Mouse (Mus musculus): Measurements from ENCODE around the gene Efnb3. TPM values are rescaled to one million over a fixed set of nuclear protein-coding genes. Genes with fewer than 3 reads are reported as not detected.

Gene Efnb3
- total RNA-seq (2023): 0.46 TPM

DNA sequence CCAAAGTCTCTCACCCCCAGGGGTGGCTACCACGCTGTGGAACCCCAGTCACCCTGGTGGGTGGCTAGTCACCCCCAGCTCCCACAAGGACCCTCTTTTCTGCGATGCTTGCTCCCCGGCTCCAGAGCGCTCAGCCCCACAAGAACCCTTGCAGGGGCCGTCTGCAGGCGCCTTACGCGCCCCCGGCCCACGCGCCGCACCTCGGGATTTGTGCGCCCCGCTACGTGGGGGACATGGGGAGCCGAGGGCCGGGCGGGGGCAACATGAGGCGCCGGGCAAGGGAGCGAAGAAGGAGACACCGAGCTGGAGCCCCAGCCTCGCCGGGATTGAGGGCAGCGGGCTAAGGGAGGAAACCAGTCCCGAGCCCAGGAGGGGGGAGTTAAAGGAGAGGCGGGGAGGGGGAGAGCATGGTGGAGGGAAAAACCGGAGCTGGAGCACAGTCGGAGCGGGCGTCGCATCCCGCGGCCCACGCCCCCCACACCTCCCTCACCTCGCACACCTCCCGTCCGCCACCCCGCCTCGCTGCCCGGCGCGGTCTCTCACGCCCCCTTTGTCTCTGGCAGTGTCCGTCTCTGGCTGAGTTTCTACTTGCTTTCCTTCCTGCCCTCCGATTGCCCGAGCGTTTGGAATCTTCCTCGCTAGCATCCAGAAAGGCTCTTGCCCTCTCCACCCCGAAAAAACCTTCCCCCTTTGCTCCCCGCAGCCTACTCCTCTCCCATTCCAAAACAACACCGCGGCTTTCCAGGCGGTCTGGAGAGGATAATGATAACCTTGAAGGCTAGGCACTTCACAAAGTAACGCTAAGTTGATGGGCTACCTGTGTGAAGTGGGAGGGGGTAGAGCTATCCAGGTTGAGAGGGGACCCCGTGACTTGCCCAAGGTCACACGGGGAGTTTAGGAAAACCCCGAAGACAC lies at the start of gene Efnb3:
TSS of gene Efnb3 (minus strand) at position 355 of the 915 bp plus-strand sequence.

DNA sequence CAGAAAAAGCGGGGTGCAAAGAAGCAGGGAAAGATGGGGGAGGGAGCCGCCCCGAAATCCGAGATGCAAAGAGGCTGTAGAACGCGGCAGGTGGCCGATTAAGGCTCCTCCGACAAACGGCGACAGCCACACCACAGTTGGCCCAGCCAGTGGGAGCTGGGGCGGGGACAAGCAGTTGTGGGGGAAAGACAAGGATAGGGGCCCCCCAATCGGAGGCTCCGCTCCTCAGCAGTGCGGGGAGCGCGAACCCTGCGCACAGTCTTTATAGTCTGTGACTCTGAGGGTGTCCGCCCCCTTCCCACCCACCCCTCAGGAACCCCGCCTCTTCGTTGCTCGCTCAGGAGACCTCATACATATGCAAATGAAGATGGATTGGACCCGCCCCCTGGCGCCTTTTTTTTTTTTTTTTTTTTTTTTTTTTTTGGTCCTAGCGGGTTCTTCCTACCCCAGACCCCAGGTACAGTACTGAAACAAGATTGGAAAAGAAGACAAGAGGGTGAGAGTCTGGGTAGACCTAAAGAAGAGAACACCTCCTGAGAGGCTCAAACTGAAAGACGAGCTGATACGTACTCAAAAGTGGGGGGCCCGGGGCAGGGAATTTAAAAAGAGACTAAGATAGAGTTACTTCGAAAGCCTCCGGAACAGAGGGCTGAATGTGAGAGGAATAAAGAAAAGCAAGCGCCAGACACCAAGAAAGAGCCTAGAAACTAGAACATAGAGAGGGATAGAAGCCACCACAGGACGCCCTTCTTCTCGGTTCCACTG lies 45.9 kb upstream of the Efnb3 start, which contains the start of gene Atp1b2:
TSS of gene Atp1b2 (minus strand) at position 217 of the 765 bp plus-strand sequence.

DNA sequence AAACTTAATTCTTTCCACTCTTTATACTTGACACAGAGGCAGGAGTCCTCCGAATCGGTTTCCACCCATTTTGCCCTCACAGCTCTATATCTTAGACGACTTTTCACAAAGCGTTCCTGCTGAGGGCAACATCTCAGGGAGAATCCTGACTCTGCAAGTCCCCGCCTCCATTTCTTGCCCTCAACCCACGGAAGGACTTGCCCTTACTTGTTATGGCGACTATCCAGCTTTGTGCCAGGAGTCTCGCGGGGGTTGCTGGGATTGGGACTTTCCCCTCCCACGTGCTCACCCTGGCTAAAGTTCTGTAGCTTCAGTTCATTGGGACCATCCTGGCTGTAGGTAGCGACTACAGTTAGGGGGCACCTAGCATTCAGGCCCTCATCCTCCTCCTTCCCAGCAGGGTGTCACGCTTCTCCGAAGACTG lies 20.1 kb upstream of the Efnb3 start, which contains the start of the genes Wrap53 and Trp53:
TSS of gene Wrap53 (minus strand) at position 165 of the 424 bp plus-strand sequence.
TSS of gene Trp53 (plus strand) at position 269 of the 424 bp plus-strand sequence.

DNA sequence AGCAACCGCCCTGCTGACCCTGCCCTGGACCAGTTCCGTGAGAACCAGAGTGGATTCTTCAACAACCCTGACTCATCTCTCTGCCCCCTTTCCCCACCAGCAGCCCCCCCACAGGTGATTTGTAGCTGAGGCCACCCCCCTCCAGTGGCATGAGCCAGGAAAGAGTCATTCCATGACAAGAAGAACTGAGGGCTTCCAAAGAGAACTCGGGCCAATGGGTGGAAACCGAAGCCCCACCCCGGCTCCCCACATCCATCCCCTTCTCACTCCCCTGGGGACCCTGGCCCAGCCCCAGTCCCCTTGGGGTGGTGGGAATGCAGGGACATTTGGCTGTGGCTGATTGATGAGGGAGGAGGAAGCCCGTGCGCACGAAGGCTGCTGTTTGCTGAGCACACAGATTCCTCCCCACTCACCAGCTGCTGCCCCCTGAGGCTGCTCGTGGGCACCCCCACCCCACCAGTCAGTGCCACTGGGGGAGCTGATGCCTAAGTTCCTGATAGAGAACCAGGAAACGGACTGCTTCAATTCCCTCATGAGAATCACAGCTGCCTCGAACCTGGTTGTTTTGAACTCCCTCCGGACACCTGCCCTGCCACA lies 10.8 kb downstream of the Efnb3 start, which contains the start of gene Dnah2:
TSS of gene Dnah2 (minus strand) at position 51 of the 597 bp plus-strand sequence.

Other genes with a start within 250 kb of the Efnb3 start
- gene Cntrob, start 236.4 kb downstream of the Efnb3 start, total RNA-seq (2023): 18.4 TPM
- gene Trappc1, start 236.2 kb downstream of the Efnb3 start, total RNA-seq (2023): 22.2 TPM
- gene Kcnab3, start 233.9 kb downstream of the Efnb3 start, total RNA-seq (2023): 1.2 TPM
- gene Rnf227, start 219.7 kb downstream of the Efnb3 start, total RNA-seq (2023): 1.5 TPM
- 596 TPM for gene Chd3, start 190.8 kb downstream of the Efnb3 start, total RNA-seq (2023)
- 28.6 TPM for gene Naa38, start 164.7 kb downstream of the Efnb3 start, total RNA-seq (2023)
- gene Cyb5d1, start 164.6 kb downstream of the Efnb3 start, total RNA-seq (2023): 35.5 TPM
- 9.5 TPM for gene Tmem88, start 162.0 kb downstream of the Efnb3 start, total RNA-seq (2023)
- gene Kdm6b, start 146.5 kb downstream of the Efnb3 start, total RNA-seq (2023): 156 TPM
- gene Dnah2, start 11.1 kb downstream of the Efnb3 start, total RNA-seq (2023): 0.09 TPM
- gene Wrap53, start 20.1 kb upstream of the Efnb3 start, total RNA-seq (2023): 11.6 TPM
- gene Trp53, start 20.2 kb upstream of the Efnb3 start, total RNA-seq (2023): 157 TPM
- gene Atp1b2, start 45.7 kb upstream of the Efnb3 start, total RNA-seq (2023): 0.21 TPM
- not detected for gene Shbg, start 57.7 kb upstream of the Efnb3 start, total RNA-seq (2023)
- not detected for gene Sat2, start 61.8 kb upstream of the Efnb3 start, total RNA-seq (2023)
- gene Fxr2, start 72.8 kb upstream of the Efnb3 start, total RNA-seq (2023): 68.8 TPM
- gene Sox15, start 95.1 kb upstream of the Efnb3 start, total RNA-seq (2023): not detected
- 60.5 TPM for gene Mpdu1, start 102.4 kb upstream of the Efnb3 start, total RNA-seq (2023)
- gene Cd68, start 105.9 kb upstream of the Efnb3 start, total RNA-seq (2023): 7.5 TPM
- 892 TPM for gene Eif4a1, start 112.2 kb upstream of the Efnb3 start, total RNA-seq (2023)
- gene Senp3, start 121.9 kb upstream of the Efnb3 start, total RNA-seq (2023): 129 TPM
- gene Tnfsf13, start 125.6 kb upstream of the Efnb3 start, total RNA-seq (2023): not detected
- not detected for gene Tnfsf12, start 135.6 kb upstream of the Efnb3 start, total RNA-seq (2023)
- not detected for gene Tnfsfm13, start 135.9 kb upstream of the Efnb3 start, total RNA-seq (2023)
- gene Polr2a, start 198.4 kb upstream of the Efnb3 start, total RNA-seq (2023): 188 TPM
- not detected for gene Slc35g3, start 201.8 kb upstream of the Efnb3 start, total RNA-seq (2023)
- gene Zbtb4, start 205.7 kb upstream of the Efnb3 start, total RNA-seq (2023): 52.4 TPM
- gene Chrnb1, start 235.7 kb upstream of the Efnb3 start, total RNA-seq (2023): 3.1 TPM
- not detected for gene Fgf11, start 241.7 kb upstream of the Efnb3 start, total RNA-seq (2023)
- not detected for gene Tmem102, start 245.4 kb upstream of the Efnb3 start, total RNA-seq (2023)